Mouse (Mus musculus): ENCODE measurements at regions not wholly inside any gene's neighbourhood (a gene's known extent, or its start where the extent isn't known, plus 50 kb on each side); places are given as distances from the start of the nearest gene placed in this dataset.

DNA sequence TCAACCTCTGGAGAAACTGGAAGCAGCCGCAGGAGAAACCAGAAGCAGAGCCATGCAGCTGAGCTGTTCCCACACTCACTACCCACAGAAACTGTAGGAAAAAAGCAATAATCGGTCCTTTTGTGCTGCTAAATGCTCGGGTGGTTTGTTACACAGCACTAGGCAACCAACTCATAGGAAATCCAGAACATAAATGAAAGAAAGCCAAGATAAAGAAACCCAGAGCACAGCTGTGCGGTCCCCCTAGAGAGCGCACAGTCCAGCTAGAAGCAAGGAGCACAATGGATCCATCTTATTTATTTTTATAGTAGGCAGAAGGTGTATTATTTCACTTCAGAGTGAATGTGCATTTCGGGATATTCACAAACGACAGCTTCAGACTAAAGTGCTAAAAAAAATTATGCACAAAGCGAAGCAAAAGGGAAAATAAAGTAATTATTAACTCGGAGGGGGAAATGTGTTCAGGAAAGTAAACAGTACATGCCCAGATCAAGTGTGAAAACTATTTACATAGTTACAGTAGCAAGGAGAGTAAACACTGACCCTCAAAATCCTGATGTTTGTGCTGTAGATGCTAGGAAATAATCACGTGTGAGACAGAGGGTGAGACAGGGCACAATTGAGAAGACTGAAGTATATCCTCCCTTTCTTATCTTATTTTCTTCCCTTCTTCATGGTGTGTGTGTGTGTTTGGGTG lies 204.4 kb upstream of the Noct start:
- WGBS: 48% methylated on average over 10 of the region's 10 CpGs

DNA sequence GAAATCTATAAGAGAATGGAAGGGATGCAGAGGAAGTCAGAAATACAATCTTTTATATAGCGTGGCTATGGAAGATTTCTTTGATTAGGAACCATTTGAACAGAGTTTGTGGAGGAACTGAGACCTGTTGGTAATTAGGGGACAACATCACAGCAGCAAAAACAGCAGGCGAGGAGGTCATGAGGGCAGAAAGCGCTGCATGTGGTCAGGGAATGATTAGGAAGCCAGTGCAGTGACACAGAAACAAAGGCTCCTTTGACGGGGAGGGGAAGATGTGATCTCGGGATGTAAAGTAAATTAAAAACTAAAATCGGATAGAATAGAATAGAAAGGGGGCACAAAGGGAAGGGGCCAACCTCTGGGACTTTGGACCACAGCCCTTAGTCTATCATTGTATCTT lies 199.6 kb upstream of the Noct start:
- no peak for ATAC-seq (ENCODE audit: low read depth)
- no peak overlapping the region for H3K9ac ChIP-seq (ENCODE audit: low read length)
- no peaks in the 10 kb centered on the region; the same call in 1 of the 2 replicates for H3K4me1 ChIP-seq (replicated peaks; ENCODE audit: control insufficient read depth, insufficient read depth, low read length)
- H3K27me3 ChIP-seq (ENCODE audit: control insufficient read depth, insufficient read depth, low read depth, low read length): no peaks in the 10 kb centered on the region
- no peaks in the 10 kb centered on the region for H3K9me3 ChIP-seq (ENCODE audit: control insufficient read depth, low read length)
- 61% methylated on average over 6 of the region's 6 CpGs for WGBS
- no peaks in the 10 kb centered on the region for H3K36me3 ChIP-seq (ENCODE audit: control insufficient read depth, insufficient read depth, low read length)
- H3K27ac ChIP-seq (ENCODE audit: low read length): no peak overlapping the region
- no peak overlapping the region for H3K4me3 ChIP-seq (ENCODE audit: low read length)
- H3K4me2 ChIP-seq (ENCODE audit: low read depth, low read length): no peak overlapping the region

More for the DNA sequence above, 204.4 kb upstream of the Noct start:
- Histone ChIP-seq H3K27me3 (ENCODE audit: control insufficient read depth, insufficient read depth, low read depth, low read length) (no peaks in the 10 kb centered on the region), H3K4me2 (ENCODE audit: low read depth, low read length) (peak overlapping the region; percentile 9; the same call in 1 of the 2 replicates), H3K9ac (ENCODE audit: low read length) (no peak overlapping the region), H3K4me1 (replicated peaks; ENCODE audit: control insufficient read depth, insufficient read depth, low read length) (no peaks in the 10 kb centered on the region), H3K4me3 (ENCODE audit: low read length) (no peak overlapping the region), H3K36me3 (ENCODE audit: control insufficient read depth, insufficient read depth, low read length) (no peaks in the 10 kb centered on the region), H3K27ac (ENCODE audit: low read length) (peak overlapping the region; percentile 64), H3K9me3 (ENCODE audit: control insufficient read depth, low read length) (no peaks in the 10 kb centered on the region)
- ATAC-seq (ENCODE audit: low read depth): peak; percentile 71

DNA sequence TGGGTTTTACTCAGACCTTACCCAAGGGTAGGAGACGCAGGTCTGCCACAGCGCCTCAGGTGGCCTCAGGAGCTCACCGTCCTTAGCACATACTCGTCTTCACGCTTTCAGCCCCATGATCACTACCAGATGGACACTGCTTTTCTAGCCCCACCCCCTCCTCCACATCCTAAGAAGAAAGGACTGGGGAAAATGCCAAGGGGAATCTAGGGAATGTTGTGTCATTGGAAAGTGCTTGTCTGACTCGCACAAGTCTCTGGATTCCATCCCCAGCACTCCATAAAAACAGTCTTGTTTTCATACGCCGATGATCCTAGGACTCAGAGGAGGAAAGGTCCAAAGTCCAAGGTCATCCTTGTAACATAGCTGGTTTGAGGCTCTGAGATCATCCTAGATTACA lies 192.4 kb upstream of the Noct start:
- H3K4me2 ChIP-seq (ENCODE audit: low read depth, low read length): no peak overlapping the region
- 50% methylated on average over 8 of the region's 8 CpGs for WGBS
- H3K4me3 ChIP-seq (ENCODE audit: low read length): no peak overlapping the region
- no peaks in the 10 kb centered on the region for H3K36me3 ChIP-seq (ENCODE audit: control insufficient read depth, insufficient read depth, low read length)
- no peaks in the 10 kb centered on the region for H3K27me3 ChIP-seq (ENCODE audit: control insufficient read depth, insufficient read depth, low read depth, low read length)
- H3K9ac ChIP-seq (ENCODE audit: low read length): no peak overlapping the region
- no peaks in the 10 kb centered on the region for H3K9me3 ChIP-seq (ENCODE audit: control insufficient read depth, low read length)
- peak; percentile 91 for ATAC-seq (ENCODE audit: low read depth)
- peaks cover 5% of the 10 kb centered on the region for H3K4me1 ChIP-seq (replicated peaks; ENCODE audit: control insufficient read depth, insufficient read depth, low read length)
- 0 out of 2 replicates have a peak overlapping the region, but pooled peaks have one; percentile 7 for H3K27ac ChIP-seq (ENCODE audit: low read length)

DNA sequence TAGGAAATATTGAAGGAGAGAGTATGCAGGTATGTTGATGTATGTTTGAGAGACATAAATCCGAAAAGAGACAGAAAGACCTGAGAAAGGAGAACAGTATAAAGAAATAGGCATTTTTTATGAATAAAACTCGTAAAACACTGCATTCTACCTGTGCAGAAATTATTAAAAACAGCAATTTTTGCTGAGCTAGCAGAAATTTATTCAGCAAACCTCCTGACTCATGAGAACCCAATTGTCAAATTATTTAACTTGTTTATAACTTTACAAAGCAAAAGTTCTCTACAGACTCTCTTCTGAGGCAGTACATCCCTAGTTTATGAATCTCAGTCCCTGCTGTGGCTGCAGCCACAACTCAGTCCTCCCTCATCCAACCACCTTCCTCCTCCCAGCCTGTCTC lies 191.0 kb upstream of the Noct start:
- Histone ChIP-seq H3K4me1 (replicated peaks; ENCODE audit: control insufficient read depth, insufficient read depth, low read length) (peaks cover 5% of the 10 kb centered on the region), H3K36me3 (ENCODE audit: control insufficient read depth, insufficient read depth, low read length) (no peaks in the 10 kb centered on the region), H3K4me2 (ENCODE audit: low read depth, low read length) (no peak overlapping the region), H3K27ac (ENCODE audit: low read length) (no peak overlapping the region), H3K9ac (ENCODE audit: low read length) (no peak overlapping the region), H3K4me3 (ENCODE audit: low read length) (no peak overlapping the region), H3K9me3 (ENCODE audit: control insufficient read depth, low read length) (no peaks in the 10 kb centered on the region), H3K27me3 (ENCODE audit: control insufficient read depth, insufficient read depth, low read depth, low read length) (no peaks in the 10 kb centered on the region)
- 86% methylated on average over 2 of the region's 2 CpGs for WGBS
- ATAC-seq (ENCODE audit: low read depth): no peak

DNA sequence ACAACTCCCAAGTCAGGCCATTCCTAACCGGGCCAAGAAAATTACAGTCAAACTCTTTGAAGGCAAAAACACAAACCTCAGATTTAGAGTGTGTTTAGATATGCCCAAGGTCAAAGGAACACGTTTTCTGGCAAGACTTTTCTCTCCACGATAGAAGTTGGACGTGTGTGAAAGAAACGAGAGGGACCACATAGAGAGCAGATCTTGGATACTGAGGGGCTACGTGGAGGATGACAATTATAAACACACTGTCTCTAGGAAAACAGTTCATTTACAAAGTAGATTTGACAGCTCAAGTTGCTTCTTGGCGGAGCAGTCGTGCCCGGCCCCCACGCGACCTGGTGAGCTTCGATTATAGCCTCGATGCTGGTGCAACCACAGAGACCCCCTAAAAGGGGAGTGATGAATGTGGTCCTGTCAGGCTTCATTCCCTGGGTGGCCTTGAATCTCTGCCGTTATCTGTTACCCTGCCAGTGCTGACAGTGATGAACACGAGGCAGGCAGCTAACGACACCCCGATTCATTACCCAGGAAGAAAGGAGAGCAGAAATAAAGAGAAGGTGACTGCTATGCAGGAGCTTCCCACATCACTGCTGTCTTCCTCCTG lies 187.4 kb upstream of the Noct start:
- H3K9ac ChIP-seq (ENCODE audit: low read length): no peak overlapping the region
- H3K4me2 ChIP-seq (ENCODE audit: low read depth, low read length): no peak overlapping the region
- WGBS: 36% methylated on average over 17 of the region's 17 CpGs
- H3K27me3 ChIP-seq (ENCODE audit: control insufficient read depth, insufficient read depth, low read depth, low read length): no peaks in the 10 kb centered on the region
- peak; percentile 59 for ATAC-seq (ENCODE audit: low read depth)
- H3K27ac ChIP-seq (ENCODE audit: low read length): no peak overlapping the region
- H3K4me1 ChIP-seq (replicated peaks; ENCODE audit: control insufficient read depth, insufficient read depth, low read length): no peaks in the 10 kb centered on the region
- H3K4me3 ChIP-seq (ENCODE audit: low read length): no peak overlapping the region
- no peaks in the 10 kb centered on the region for H3K36me3 ChIP-seq (ENCODE audit: control insufficient read depth, insufficient read depth, low read length)
- H3K9me3 ChIP-seq (ENCODE audit: control insufficient read depth, low read length): no peaks in the 10 kb centered on the region

DNA sequence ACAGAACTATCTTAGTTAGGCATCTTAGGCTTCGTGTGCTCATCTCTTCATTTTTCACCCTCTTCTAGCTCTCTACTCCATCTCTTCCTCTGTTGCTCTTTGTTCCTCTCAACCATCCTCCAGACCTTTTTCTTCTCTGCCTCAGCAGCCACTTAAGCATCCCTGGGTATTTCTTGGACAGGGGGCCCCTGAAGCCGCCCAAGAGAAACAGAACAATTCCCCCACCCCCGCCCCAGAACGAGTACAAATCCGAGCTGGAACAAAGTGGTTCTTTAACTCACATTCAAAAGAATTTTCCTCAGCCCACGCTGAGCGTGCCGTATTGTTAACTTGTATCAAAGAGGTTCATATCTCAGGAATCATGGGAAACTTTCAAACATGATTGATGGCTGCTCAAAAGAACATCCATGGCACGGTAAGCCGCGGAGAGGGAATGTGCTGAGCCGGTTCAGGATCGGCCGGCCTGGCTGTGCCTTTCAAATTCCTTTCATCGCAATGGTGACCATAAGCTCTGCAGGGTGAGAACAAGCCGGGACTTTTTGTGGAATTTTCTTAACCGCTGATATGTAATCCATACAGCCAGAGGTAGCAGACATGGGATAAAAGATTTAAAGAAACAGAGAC lies 181.9 kb upstream of the Noct start:
- whole genome bisulfite sequencing: 32% methylated on average over 17 of the region's 17 CpGs
- H3K9ac ChIP-seq (ENCODE audit: low read length): no peak overlapping the region
- 0 out of 2 replicates have a peak, but pooled peaks cover 3% of the 10 kb centered on the region for H3K4me1 ChIP-seq (replicated peaks; ENCODE audit: control insufficient read depth, insufficient read depth, low read length)
- H3K4me2 ChIP-seq (ENCODE audit: low read depth, low read length): peak overlapping the region; percentile 42
- no peak overlapping the region for H3K27ac ChIP-seq (ENCODE audit: low read length)
- peak overlapping the region; percentile 22; the same call in 1 of the 2 replicates for H3K4me3 ChIP-seq (ENCODE audit: low read length)
- no peaks in the 10 kb centered on the region for H3K9me3 ChIP-seq (ENCODE audit: control insufficient read depth, low read length)
- ATAC-seq (ENCODE audit: low read depth): peak; percentile 62
- H3K27me3 ChIP-seq (ENCODE audit: control insufficient read depth, insufficient read depth, low read depth, low read length): no peaks in the 10 kb centered on the region
- no peaks in the 10 kb centered on the region for H3K36me3 ChIP-seq (ENCODE audit: control insufficient read depth, insufficient read depth, low read length)

DNA sequence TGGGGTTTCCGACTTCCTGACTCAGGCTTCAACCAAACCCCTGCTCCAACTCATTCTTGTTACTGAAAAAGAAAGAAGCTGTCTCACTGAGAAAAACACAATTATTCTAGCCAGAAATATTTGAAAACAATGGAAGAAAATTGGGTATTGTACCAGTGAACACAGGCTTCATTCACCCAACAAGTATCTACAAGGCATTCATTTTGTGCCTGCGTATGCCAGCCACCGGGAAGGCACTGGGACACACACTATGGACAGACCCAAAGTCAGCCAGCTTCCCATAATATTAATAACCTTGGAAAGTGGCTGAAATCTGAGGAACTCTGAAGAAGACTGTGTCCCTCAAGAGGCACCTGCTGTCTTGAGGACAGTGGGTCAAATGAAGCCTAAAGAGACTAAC lies 175.5 kb upstream of the Noct start:
- no peak for ATAC-seq (ENCODE audit: low read depth)
- 95% methylated on average over 3 of the region's 3 CpGs for WGBS
- Histone ChIP-seq H3K27me3 (ENCODE audit: control insufficient read depth, insufficient read depth, low read depth, low read length) (no peaks in the 10 kb centered on the region), H3K4me2 (ENCODE audit: low read depth, low read length) (no peak overlapping the region), H3K36me3 (ENCODE audit: control insufficient read depth, insufficient read depth, low read length) (no peaks in the 10 kb centered on the region), H3K9ac (ENCODE audit: low read length) (no peak overlapping the region), H3K4me3 (ENCODE audit: low read length) (no peak overlapping the region), H3K9me3 (ENCODE audit: control insufficient read depth, low read length) (peaks cover 6% of the 10 kb centered on the region), H3K27ac (ENCODE audit: low read length) (no peak overlapping the region), H3K4me1 (replicated peaks; ENCODE audit: control insufficient read depth, insufficient read depth, low read length) (no peaks in the 10 kb centered on the region)

DNA sequence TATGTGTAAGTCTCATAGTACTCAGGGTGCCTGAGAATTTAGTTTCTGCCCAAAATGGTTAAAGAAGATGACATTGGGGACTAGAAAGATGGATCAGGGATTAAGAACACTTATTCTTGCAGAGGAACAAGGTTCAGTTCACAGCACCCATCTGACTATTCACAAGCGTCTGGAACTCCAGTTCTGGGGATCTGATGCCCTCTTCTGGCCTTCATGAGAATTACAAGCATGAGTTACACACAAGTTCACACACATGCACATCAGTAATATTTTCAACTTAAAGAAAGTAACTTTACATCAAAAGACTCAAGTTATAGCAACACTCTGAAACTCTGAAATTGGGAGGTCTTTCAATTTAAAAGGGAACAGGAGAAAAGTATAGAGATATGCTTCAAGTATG lies 174.1 kb upstream of the Noct start:
- no peaks in the 10 kb centered on the region for H3K36me3 ChIP-seq (ENCODE audit: control insufficient read depth, insufficient read depth, low read length)
- 95% methylated on average over 1 of the region's 1 CpGs for whole genome bisulfite sequencing
- no peak for ATAC-seq (ENCODE audit: low read depth)

DNA sequence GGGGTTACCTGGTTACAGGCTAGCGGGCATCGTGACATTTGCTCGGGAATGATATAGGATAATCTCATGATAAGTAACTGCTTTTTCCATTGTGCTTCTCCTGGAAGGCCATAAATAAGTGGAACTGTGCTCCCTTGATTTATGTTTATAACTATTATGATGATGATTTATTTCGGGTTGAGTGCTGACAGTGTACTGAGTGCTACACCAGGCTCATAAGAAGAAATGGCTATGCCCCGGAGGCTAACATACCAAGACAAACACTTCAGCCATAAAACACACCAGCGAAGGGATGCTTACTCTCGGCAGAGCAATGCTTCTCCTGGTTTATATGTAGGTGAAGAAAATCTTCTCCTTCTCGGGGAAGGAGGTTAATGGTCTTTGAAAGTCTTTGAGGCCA lies 169.2 kb upstream of the Noct start:
- Histone ChIP-seq H3K27ac (ENCODE audit: low read length) (no peak overlapping the region), H3K9ac (ENCODE audit: low read length) (no peak overlapping the region), H3K36me3 (ENCODE audit: control insufficient read depth, insufficient read depth, low read length) (no peaks in the 10 kb centered on the region), H3K9me3 (ENCODE audit: control insufficient read depth, low read length) (peaks cover 5% of the 10 kb centered on the region; the same call in 1 of the 2 replicates), H3K4me3 (ENCODE audit: low read length) (no peak overlapping the region), H3K4me1 (replicated peaks; ENCODE audit: control insufficient read depth, insufficient read depth, low read length) (no peaks in the 10 kb centered on the region), H3K4me2 (ENCODE audit: low read depth, low read length) (no peak overlapping the region), H3K27me3 (ENCODE audit: control insufficient read depth, insufficient read depth, low read depth, low read length) (no peaks in the 10 kb centered on the region)
- WGBS: 66% methylated on average over 8 of the region's 8 CpGs
- no peak for ATAC-seq (ENCODE audit: low read depth)

More for the DNA sequence above, 174.1 kb upstream of the Noct start:
- Histone ChIP-seq H3K9ac (ENCODE audit: low read length) (no peak overlapping the region), H3K4me1 (replicated peaks; ENCODE audit: control insufficient read depth, insufficient read depth, low read length) (no peaks in the 10 kb centered on the region), H3K4me3 (ENCODE audit: low read length) (no peak overlapping the region), H3K27me3 (ENCODE audit: control insufficient read depth, insufficient read depth, low read depth, low read length) (no peaks in the 10 kb centered on the region), H3K4me2 (ENCODE audit: low read depth, low read length) (no peak overlapping the region), H3K9me3 (ENCODE audit: control insufficient read depth, low read length) (peaks cover 6% of the 10 kb centered on the region), H3K27ac (ENCODE audit: low read length) (no peak overlapping the region)
